Mouse (Mus musculus) ovary, postnatal 36 days (tissue): ENCODE measurements around the gene Wdr26.

Source experiments
- DNase-seq: peaks from one replicate; pipeline ENCODE4 v3.0.0; 2022; ENCODE audit warnings: low spot score, mixed read lengths

Wdr26 gene

GRCm38 (mm10) chr1:181211920-181212633, at the start of gene Wdr26:
Gene Wdr26 (minus strand): TSS chr1:181212001.
- peak; percentile 80 for DNase-seq

DNA sequence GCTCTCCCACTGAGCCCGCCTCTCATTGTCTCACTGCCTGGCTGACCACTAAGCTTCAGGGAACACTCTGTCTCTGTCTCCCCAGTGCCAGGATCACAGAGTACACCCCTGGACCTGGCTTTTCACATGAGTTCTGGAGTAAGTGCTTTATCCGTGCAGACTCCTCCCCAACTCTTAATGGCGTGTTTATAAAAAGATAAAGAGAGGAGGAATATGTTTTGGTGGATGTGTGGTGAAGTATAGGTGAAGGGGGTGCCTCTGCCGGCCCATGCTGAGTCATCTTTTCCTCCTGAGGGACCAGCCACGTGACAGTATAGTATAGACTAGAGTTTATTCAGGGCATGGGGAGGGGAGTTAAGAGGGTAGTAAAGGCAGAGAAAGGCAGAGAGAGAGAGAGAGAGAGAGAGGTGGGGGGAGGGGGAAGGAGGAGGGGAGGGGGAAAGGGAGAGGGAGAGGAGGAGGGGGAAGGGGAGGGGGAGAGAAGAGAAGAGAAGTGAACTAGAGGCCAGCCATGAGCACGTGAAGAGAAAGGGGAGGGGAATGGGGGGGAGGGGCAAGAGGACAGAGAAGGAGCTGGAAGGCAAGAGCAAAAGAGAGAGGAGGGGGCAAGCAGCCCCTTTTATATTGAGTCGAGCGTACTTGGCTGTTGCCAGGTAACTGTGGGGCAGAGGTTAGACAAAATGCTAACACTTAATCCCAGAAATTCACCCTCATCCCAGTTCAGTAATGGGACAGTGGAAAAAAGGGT, 49.3 kb upstream of the Wdr26 start:
- DNase-seq = no peak

GRCm38 (mm10) chr1:181260422-181260821, 48.6 kb upstream of the Wdr26 start:
- no peak for DNase-seq

DNA sequence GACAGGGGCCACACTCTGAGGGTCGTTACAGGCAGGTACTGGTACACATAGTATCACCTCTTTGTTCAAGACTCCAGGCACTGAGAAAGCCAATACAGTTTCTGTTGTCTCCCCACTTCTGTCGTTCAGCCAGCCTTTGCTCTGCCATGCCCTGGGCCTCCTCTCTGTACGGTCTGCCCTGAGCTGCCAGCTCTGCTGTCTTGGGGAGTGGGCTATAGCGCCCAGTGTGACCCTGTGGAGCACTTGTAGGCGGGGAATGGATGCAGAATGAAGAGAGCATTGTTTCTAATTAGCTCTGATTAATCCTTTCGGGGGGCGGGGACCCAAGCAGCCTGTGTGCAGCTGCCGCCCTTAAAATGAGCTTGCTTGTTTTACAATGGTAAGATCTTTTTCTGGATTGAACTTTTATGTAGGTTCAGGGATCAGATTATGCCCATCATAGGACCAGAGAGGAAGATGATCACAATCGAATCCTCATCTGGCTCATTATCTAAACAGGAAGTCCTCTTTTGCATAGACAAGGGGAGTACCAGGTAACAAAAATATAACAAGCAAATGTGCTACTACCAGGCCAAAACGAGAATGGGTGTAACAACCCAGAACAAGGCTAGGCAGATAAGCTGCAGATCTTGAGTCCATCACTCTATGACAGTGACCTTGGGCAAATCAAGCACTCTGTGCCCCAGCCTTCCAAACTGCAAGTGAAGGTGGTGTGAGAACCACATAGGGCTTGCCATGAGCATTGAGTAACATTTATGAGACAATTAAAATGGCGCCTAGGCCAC, 48.0 kb upstream of the Wdr26 start:
- DNase-seq = no peak

DNA sequence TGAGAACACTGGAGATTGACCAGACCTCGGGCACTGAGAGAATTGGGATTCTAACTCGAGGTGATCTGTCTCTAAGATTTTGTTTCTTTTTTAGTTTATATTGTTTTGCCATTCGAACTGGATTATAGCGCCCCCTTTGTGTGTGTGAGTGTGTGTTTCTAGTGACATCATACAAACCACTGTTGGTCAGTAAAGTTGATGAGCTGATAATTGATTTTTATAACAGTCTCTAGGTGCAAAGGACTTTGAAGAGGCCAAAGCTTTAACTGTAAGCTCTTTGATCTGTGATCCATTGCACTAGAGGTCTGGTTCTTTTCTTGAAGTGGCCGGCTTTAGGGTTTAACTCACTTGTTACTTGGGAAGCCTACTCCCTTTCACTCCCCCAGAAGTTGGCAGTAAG, 47.3 kb upstream of the Wdr26 start:
- DNase-seq = no peak

DNA sequence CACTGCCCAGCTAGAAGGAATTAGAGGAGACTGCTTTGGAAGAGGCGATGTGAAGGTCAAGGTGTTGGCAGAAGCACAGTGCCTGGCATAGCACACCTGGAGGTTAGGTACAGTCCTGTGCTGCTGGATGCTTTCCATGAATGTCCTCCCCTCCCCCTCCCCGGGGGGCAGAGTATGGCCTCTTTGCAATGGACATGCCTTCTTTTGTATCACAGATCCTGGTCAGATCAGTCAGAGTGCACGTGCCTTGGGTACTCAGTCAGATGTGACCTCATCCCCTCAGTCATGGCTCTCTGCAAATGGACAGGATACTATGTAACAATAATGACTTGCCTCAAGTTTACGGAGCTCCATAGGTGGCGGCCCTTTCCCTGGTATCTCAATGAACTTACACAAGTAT, 46.8 kb upstream of the Wdr26 start:
- no peak for DNase-seq

DNA sequence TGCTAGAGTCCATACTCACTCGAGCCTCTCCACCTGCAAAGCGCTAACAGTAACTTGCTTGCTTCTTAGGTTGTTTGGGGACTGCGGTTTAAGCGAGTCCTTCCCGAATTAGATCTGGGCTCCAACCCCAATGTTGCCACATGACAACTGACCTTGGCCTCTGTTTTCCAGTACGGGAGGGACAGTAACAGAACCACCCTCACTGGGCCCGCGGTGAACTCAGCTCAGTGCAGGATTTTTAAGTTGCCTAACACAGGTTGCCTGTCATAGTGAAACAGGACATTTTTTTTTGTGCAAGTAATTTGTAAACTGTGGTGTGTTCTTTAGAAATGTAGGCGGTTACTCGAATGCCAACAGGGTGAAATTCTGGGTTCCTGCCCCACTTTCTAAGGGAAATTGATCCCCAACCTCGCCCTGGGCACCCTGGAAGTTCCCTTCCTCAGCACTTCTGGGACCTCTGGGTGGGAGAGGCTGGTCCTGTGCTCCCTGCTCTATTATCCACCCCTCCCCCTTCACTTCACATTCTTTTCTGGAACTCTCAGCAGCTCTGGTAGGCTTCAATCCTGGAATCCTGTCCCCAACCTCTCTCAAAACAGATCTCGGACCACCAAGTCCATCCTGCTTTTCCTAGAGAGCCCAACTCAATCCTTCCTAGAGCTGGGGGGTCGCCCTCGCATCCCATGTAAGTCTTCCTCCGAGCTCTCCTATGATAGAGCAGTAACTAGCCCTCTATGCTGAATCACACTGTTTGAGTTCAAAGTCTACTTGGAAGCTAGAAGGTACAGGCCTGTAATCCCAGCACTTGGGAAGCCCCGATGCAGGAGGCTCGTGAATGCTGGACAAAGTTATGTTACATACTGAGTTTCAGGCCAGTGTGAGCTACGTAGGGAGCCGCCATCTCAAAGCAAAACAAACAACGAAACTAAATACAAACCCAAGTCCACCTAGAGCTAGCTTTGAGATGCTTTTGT, 46.1 kb upstream of the Wdr26 start:
- DNase-seq = no peak

DNA sequence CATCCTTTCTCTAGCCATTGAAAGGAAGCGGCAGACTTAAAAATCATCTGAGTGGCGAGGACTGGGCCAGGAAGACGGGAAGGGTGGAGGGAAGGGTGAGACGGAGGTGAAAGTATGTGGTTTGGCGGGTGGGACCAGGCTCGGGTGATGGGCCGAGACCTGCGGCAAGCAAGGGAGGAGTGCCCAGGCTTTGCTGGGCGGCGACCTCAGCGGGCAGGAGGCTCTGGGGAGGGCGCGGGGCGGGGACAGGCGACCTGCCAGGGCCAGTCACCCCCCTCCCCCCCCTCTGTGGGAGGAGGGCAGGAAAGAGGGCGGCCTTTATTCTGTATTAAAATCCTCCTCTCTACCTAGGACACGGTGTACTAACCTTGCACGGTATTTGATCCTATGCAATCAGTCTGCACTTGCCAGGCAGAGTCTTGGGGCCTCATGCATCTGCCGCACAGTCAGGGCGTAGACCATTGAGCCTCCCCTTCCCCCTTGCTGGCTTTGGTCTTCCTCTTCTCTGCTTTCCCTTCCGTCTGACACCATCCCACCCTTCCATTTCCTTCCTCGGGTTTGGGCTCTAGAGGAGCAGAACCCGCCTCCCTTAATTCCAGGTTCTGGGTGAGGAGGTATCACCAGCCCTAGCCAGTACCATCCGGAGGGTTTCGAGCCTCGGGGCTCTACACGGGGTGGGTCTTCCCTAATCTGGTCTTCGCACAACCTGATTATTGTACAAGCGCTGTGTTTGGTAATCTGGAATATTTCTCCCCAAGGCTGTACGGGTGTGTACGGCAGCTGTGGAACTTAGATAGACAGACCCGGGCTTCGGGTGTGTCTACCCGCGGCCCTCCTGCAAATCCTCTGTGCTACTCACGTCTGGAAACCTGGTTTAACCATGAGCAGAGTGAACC, 45.1 kb upstream of the Wdr26 start:
- peak; percentile 84 for DNase-seq

DNA sequence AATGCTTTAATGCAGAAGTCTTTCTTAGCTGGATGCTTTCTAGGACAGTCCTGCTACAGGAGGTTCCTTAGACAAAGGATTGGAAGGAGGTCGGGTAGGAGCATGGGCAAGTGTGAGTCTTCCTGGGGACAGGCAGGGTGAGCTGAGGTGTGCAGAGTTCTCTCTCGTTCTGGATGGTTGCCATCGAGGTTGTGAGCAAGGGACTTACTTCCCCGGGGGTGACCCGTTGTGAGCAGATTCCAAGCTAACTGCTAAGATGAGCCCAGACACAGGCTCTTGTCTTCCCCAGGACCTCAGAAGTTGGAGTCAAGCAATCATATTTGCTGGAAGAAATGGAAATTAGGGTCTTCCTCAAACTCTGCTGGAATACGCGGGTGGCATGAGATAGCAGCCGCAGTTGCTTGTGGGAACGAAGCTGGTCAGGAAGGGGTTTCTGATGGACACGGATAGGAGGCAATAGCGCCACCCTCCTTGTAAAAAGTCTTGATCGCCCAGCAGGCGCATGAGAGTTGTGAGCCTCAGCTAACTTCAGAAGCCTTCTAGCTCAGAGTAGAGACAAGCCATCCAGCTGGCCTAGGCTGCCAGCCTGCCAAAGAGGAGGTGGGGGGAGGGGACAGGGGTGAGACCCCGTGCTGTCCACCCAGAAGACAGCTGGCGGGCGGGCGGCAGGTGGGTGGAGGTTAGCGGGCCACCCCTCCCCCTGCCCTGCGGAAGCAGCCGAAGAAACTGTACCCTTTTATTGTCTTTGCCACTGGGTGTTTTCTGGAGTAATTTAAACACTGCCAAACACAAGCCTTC, 44.3 kb upstream of the Wdr26 start:
- DNase-seq = peak; percentile 62

DNA sequence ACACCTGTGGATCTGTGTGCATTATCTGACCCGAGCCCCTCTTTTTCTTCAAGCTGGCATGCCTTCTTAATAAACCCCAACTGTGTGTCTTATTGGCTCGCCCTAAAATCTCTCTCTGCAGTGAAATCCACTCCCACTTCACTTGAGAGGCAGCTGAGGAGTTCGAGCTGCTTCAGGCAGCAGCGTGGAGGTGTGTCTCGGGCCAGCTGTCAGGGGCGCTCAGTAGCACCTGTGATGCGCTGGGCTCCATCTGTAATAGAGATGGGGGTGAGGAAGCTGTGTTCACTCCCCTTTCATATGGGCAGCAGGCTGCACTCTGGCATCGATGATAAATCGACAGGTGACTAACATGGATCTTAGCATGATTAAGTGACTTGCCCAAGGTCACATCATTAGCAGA, 43.6 kb upstream of the Wdr26 start:
- no peak for DNase-seq

- no peak for DNase-seq
Observed at GRCm38 (mm10) chr1:181251624-181252023, 39.8 kb upstream of the Wdr26 start.

- no peak for DNase-seq
Observed at GRCm38 (mm10) chr1:181250961-181251360, 39.2 kb upstream of the Wdr26 start.

- DNase-seq = no peak
Observed at GRCm38 (mm10) chr1:181249537-181249936, 37.7 kb upstream of the Wdr26 start.

- no peak for DNase-seq
Observed at GRCm38 (mm10) chr1:181247175-181247574, 35.4 kb upstream of the Wdr26 start.

DNA sequence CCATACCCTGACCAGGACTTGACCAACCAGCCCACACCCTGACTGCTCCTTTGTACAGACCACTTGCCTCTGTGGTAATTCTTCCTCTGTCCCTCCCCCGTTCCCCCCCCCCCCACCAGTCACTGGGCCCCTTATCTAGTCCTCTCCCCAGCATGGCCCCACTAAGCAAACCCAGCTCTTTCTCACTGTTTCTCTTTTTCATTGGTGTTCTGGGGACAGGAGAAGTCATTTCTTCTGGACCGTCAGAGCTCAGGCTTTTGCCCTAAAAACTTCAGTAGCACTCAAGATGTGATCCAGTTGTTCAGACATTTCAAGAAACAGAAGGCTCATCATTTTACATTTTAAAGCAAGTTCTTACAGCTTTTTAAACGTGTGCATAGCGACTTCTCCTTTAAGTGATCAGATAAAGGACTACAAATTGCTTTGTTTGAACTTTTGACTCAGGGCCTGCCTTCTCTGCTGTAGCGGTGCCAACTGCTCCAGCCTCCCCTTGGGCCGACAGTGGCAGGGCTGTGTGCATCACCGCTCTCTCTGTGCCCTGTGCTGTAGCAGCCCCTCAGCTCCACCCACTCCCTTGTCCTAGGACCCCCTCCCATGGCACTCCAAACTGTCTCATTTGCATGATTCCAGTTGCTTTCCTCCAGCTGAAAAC, 34.8 kb upstream of the Wdr26 start:
- DNase-seq = no peak

- DNase-seq = no peak
Observed at GRCm38 (mm10) chr1:181245554-181246486, 34.0 kb upstream of the Wdr26 start.

GRCm38 (mm10) chr1:181245067-181245466, 33.3 kb upstream of the Wdr26 start:
- DNase-seq = no peak

GRCm38 (mm10) chr1:181241185-181241584, 29.4 kb upstream of the Wdr26 start:
- no peak for DNase-seq
